Comparison of ENCODE assay signal across 8 mouse cellular contexts in the genomic region with DNA sequence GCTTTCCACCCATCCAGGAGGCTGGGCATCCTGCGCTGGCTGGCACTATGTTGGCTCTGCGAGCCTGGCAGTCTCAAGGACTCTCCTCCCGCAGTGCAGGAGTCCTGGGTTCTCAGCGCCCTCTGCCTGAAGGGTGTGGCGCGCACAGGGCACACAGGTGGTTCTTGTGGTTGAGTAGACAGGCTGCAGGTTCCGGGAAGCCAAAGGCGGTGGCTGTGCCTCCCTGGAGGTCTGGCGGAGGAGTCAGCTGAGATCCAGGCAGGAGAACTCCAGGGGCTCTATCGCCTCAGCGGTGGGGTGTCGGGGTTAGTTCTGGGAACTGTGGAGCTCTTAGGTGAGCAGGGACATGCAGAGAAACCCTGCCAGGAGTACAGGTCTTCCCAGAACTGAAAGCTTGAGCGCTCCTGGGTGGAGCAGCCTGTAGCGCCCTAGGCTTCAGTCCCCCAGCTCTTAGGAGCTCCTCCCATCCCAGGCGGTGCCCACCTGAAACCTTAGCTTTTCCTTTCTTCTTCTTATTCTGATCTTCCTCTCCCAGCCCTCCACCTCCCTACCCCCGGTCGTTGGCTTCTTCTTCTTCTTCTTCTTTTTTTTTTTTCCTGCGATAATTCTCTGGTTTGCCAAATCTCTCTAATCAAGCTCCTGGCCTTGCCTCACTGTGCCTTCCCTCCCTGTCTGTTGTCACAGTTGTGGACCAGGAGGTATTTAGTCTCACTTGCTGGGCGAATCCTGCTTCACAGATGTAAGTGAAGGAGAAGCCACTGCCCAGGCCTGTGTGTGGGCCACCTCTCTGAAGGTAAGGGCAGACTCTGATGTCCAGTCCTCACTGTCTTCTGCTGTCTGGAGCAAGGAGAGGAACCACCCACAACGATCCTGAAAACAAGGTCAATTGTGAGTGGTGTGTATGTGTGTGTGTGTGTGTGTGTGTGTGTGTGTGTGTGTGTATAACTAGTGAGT. TPM values are rescaled to one million over a fixed set of nuclear protein-coding genes. Genes with fewer than 3 reads are reported as not detected.
DNase-seq lines count a peak whose midpoint lies in the region; ATAC-seq and TF ChIP-seq lines count a peak whose summit lies in the region.

A gene (plus strand): TSS at position 76 of the 954 bp plus-strand sequence.

- no peak for DNase-seq in layer of hippocampus, adult 2 months (ENCODE audit: low spot score in 2 of 2)
- no peak for DNase-seq in layer of hippocampus, postnatal 10 days (ENCODE audit: low spot score in 2 of 2)
- peak; percentile 76 for DNase-seq in lung, adult 2 months
- DNase-seq in spleen, postnatal 4 days (ENCODE audit: low spot score in 2 of 2): peak; percentile 48 to 70
- DNase-seq in layer of hippocampus, adult 11-12 months (ENCODE audit: low spot score): no peak
- no peak for DNase-seq in right cerebral cortex, postnatal 25 days
- no peak for DNase-seq in cerebellum, adult 8-10 months

- WGBS in lung, adult 2 months: 24% methylated on average over 20 of the region's 20 CpGs

- H3K4me1 ChIP-seq in lung, adult 2 months (ENCODE audit: control insufficient read depth, insufficient read depth, low read length): no peaks in the 10 kb centered on the region; the same call in 1 of the 2 replicates

- TF ChIP-seq CTCF in layer of hippocampus, adult 2 months (conservative IDR thresholded peaks at IDR 0.05): peak; percentile 36
- 0 out of 2 replicates have a peak, but pooled peaks have one; percentile 33 for TF ChIP-seq CTCF in lung, adult 2 months (IDR thresholded peaks at IDR 0.05; ENCODE audit: insufficient read depth, low read length)

- peak; percentile 58; the same call in 1 of the 2 replicates for TF ChIP-seq POLR2A in lung, adult 2 months (IDR thresholded peaks at IDR 0.05; ENCODE audit: borderline replicate concordance, extremely low read depth, low read depth, low read length)

- peak; percentile 76 for ATAC-seq in inflammation-experienced regulatory T-cells, adult 6 months

- no peak within 1 kb of the TSS for H3K27ac ChIP-seq in layer of hippocampus, adult 2 months

- no peak within 1 kb of the TSS for H3K4me3 ChIP-seq in layer of hippocampus, adult 2 months
- H3K4me3 ChIP-seq in lung, adult 2 months (replicated peaks; ENCODE audit: extremely low read depth, low read depth, low read length): peak within 1 kb of the TSS; percentile 76

RNA-seq across cellular contexts. Expression of the gene that starts here (rescaled TPM):
- not detected for total RNA-seq in layer of hippocampus, adult 2 months (2021)
- total RNA-seq in layer of hippocampus, postnatal 10 days (2021): under 1 TPM; 0.11 TPM
- 100 to 1,000 TPM in 1 of 3 experiments, 10 to 100 TPM in 2; 81.5 to 155 (median 82.1) TPM for polyA plus RNA-seq in inflammation-experienced regulatory T-cells, adult 6 months (2017; shearing (Covaris generic))
- 17.5 and 41.1 TPM in 2 replicates for polyA plus RNA-seq in lung, adult 2 months (2012; rRNA removed)

Comparison
In these comparisons a context has a peak if more than half of its experiments do, and no peak if none do; other contexts are left out.
1. DNase-seq: peak in lung, adult 2 months (single experiment) and spleen, postnatal 4 days (2 of 2); none in layer of hippocampus, adult 2 months (0 of 2), layer of hippocampus, postnatal 10 days (0 of 2), layer of hippocampus, adult 11-12 months (single experiment), right cerebral cortex, postnatal 25 days (single experiment) and cerebellum, adult 8-10 months (single experiment).